Mouse (Mus musculus) hindbrain, embryonic 16.5 days (tissue): ENCODE measurements around the gene Poglut1. TPM values are rescaled to one million over a fixed set of nuclear protein-coding genes. Genes with fewer than 3 reads are reported as not detected.
"Not testable (repeated sequence)": the region's sequence is repeated elsewhere in the genome, so short reads cannot be mapped to it uniquely, and the experiment has no call there.

Experiments
- ATAC-seq: fragments of 200-750 bp; cut with Nextera tagmentation; 2 replicates; pipeline ENCODE4 v1.8.0; 2017; ENCODE audit warnings: moderate TSS enrichment, moderate library complexity
- H3K27ac ChIP-seq: fragments of 300-500 bp; sonication (generic); 2 replicates; pipeline ENCODE4 v1.5.1; 2014; ENCODE audit warnings: low read depth, mild to moderate bottlenecking, control low read depth, low read length, moderate library complexity
- H3K27me3 ChIP-seq: fragments of 300-500 bp; sonication (generic); replicated peaks from 2 replicates; pipeline ENCODE4 v1.6.1; 2014; ENCODE audit warnings: low read length; ENCODE audit not compliant: control insufficient read depth, insufficient read depth
- H3K36me3 ChIP-seq: fragments of 300-500 bp; sonication (generic); 2 replicates; pipeline ENCODE4 v1.6.1; 2014; ENCODE audit warnings: mild to moderate bottlenecking, low read length, moderate library complexity, mixed read lengths; ENCODE audit not compliant: control insufficient read depth, insufficient read depth
- H3K4me1 ChIP-seq: fragments of 300-500 bp; sonication (generic); 2 replicates; pipeline ENCODE4 v1.6.1; 2014; ENCODE audit warnings: low read depth, low read length; ENCODE audit not compliant: control insufficient read depth, insufficient read depth
- H3K4me2 ChIP-seq: fragments of 300-500 bp; sonication (generic); 2 replicates; pipeline ENCODE4 v1.6.1; 2014; ENCODE audit warnings: mild to moderate bottlenecking, low read length, control low read depth, moderate library complexity
- H3K4me3 ChIP-seq: fragments of 300-500 bp; sonication (generic); 2 replicates; pipeline ENCODE4 v1.5.1; 2014; ENCODE audit warnings: mild to moderate bottlenecking, low read length, control low read depth, moderate library complexity
- H3K9ac ChIP-seq: fragments of 300-500 bp; sonication (generic); 2 replicates; pipeline ENCODE4 v1.6.1; 2014; ENCODE audit warnings: low read depth, mild to moderate bottlenecking, control low read depth, low read length, moderate library complexity
- H3K9me3 ChIP-seq: fragments of 300-500 bp; sonication (generic); 2 replicates; pipeline ENCODE4 v1.6.1; 2014; ENCODE audit warnings: mild to moderate bottlenecking, low read length, moderate library complexity; ENCODE audit not compliant: control insufficient read depth
- WGBS: fragments of 180-500 bp; shearing (Covaris S2); extraction: QIAGEN DNeasy Blood & Tissue Kit; methylation state at CpG from one replicate; pipeline ENCODE4 v1.1.7; 2014; 5-methylcytosine and 5-hydroxymethylcytosine counted together
- polyA plus RNA-seq: library from polyadenylated mRNA; unstranded; fragments of >200 nt; fragmentation: Nextera tagmentation; extraction: Ambion mirVana; gene quantifications from 2 replicates; pipeline ENCODE4 v1.2.1, GENCODE M21; 2015

Poglut1 gene
- polyA plus RNA-seq, 1 experiment from 2014 or later, result 50.1 TPM

GRCm38 (mm10) chr16:38482780-38483562 lies 67.1 kb downstream of the Poglut1 start:
- Histone ChIP-seq H3K4me3 (peak overlapping the region; percentile 27), H3K27ac (no peak overlapping the region), H3K27me3 (no peaks in the 10 kb centered on the region; the same call in 1 of the 2 replicates), H3K9ac (no peak overlapping the region), H3K4me2 (peak overlapping the region; percentile 51), H3K4me1 (peaks cover 3% of the 10 kb centered on the region; the same call in 1 of the 2 replicates), H3K36me3 (no peaks in the 10 kb centered on the region), H3K9me3 (no peaks in the 10 kb centered on the region; the same call in 1 of the 2 replicates)
- 19% methylated on average over 32 of the region's 32 CpGs for WGBS
- ATAC-seq, result peak; percentile 54; the same call in 1 of the 2 replicates

- Histone ChIP-seq H3K36me3 (no peaks in the 10 kb centered on the region), H3K27ac (no peak overlapping the region), H3K9ac (no peak overlapping the region), H3K4me3 (no peak overlapping the region), H3K27me3 (no peaks in the 10 kb centered on the region; the same call in 1 of the 2 replicates), H3K4me2 (no peak overlapping the region), H3K9me3 (no peaks in the 10 kb centered on the region; the same call in 1 of the 2 replicates), H3K4me1 (peaks cover 6% of the 10 kb centered on the region)
- whole genome bisulfite sequencing, result 81% methylated on average over 4 of the region's 4 CpGs
- no peak for ATAC-seq
Measured at GRCm38 (mm10) chr16:38481327-38481726, 68.7 kb downstream of the Poglut1 start.

- no peak overlapping the region for H3K4me2 ChIP-seq
- no peak overlapping the region for H3K9ac ChIP-seq
- no peaks in the 10 kb centered on the region; the same call in 1 of the 2 replicates for H3K9me3 ChIP-seq
- no peaks in the 10 kb centered on the region for H3K36me3 ChIP-seq
- no peak overlapping the region for H3K4me3 ChIP-seq
- peaks cover 2% of the 10 kb centered on the region for H3K4me1 ChIP-seq
- H3K27ac ChIP-seq, result no peak overlapping the region
- ATAC-seq, result no peak
- no peaks in the 10 kb centered on the region; the same call in 1 of the 2 replicates for H3K27me3 ChIP-seq
- 93% methylated on average over 3 of the region's 3 CpGs for WGBS
Measured at GRCm38 (mm10) chr16:38478296-38478695, 71.8 kb downstream of the Poglut1 start.

- 37% methylated on average over 14 of the region's 14 CpGs for WGBS
- Histone ChIP-seq H3K4me2 (peak overlapping the region; percentile 82), H3K27ac (peak overlapping the region; percentile 20; the same call in 1 of the 2 replicates), H3K4me3 (peak overlapping the region; percentile 41), H3K9ac (peak overlapping the region; percentile 52)
- not testable (repeated sequence) for H3K9me3 ChIP-seq, H3K36me3 ChIP-seq, ATAC-seq, H3K4me1 ChIP-seq, H3K27me3 ChIP-seq
Measured at GRCm38 (mm10) chr16:38477241-38477608, 72.8 kb downstream of the Poglut1 start.

GRCm38 (mm10) chr16:38476312-38477240 lies 73.5 kb downstream of the Poglut1 start:
- peak overlapping the region; percentile 82 for H3K4me2 ChIP-seq
- H3K9me3 ChIP-seq, result no peaks in the 10 kb centered on the region
- H3K4me1 ChIP-seq, result peaks cover 2% of the 10 kb centered on the region; the same call in 1 of the 2 replicates
- peak overlapping the region; percentile 52 for H3K9ac ChIP-seq
- H3K4me3 ChIP-seq, result peak overlapping the region; percentile 41
- H3K36me3 ChIP-seq, result no peaks in the 10 kb centered on the region
- ATAC-seq, result peak; percentile 72
- H3K27ac ChIP-seq, result peak overlapping the region; percentile 20; the same call in 1 of the 2 replicates
- 6% methylated on average over 34 of the region's 34 CpGs for WGBS
- no peaks in the 10 kb centered on the region for H3K27me3 ChIP-seq

- H3K36me3 ChIP-seq, result no peaks in the 10 kb centered on the region
- WGBS, result 58% methylated on average over 4 of the region's 4 CpGs
- H3K4me3 ChIP-seq, result no peak overlapping the region
- no peaks in the 10 kb centered on the region for H3K27me3 ChIP-seq
- no peak for ATAC-seq
- H3K27ac ChIP-seq, result no peak overlapping the region
- peak overlapping the region; percentile 82; the same call in 1 of the 2 replicates for H3K4me2 ChIP-seq
- H3K4me1 ChIP-seq, result peaks cover 2% of the 10 kb centered on the region; the same call in 1 of the 2 replicates
- H3K9me3 ChIP-seq, result no peaks in the 10 kb centered on the region
- H3K9ac ChIP-seq, result no peak overlapping the region
Measured at GRCm38 (mm10) chr16:38475681-38476311, 74.3 kb downstream of the Poglut1 start.

Other genes with a start within 250 kb of the Poglut1 start
- gene Maats1, start 208.1 kb downstream of the Poglut1 start, polyA plus RNA-seq, result 1.6 and 1.7 TPM in 2 replicates
- gene Cox17, start 203.3 kb downstream of the Poglut1 start, polyA plus RNA-seq, result 65.3 and 71.9 TPM in 2 replicates
- gene Gm21987, start 203.2 kb downstream of the Poglut1 start, polyA plus RNA-seq, result not detected in 2 replicates
- gene Popdc2, start 188.0 kb downstream of the Poglut1 start, polyA plus RNA-seq, result 0.68 and 0.69 TPM in 2 replicates
- 0.81 and 0.84 TPM in 2 replicates for gene Pla1a, start 117.1 kb downstream of the Poglut1 start, polyA plus RNA-seq
- 159 and 165 TPM in 2 replicates for gene Adprh, start 97.6 kb downstream of the Poglut1 start, polyA plus RNA-seq
- 0.30 and 0.60 TPM in 2 replicates for gene Cd80, start 94.7 kb downstream of the Poglut1 start, polyA plus RNA-seq
- 28.0 and 32.8 TPM in 2 replicates for gene Timmdc1, start 27.6 kb downstream of the Poglut1 start, polyA plus RNA-seq
- 32.0 and 37.0 TPM in 2 replicates for gene Tmem39a, start 8.4 kb upstream of the Poglut1 start, polyA plus RNA-seq
- 4.5 and 6.7 TPM in 2 replicates for gene Arhgap31, start 163.0 kb upstream of the Poglut1 start, polyA plus RNA-seq
- 38.3 and 40.3 TPM in 2 replicates for gene B4galt4, start 192.0 kb upstream of the Poglut1 start, polyA plus RNA-seq